Mouse (Mus musculus): Measurements from ENCODE around the gene Resp18.

The Resp18 gene

GRCm38 (mm10) chr1:75284911-75285310, 6.7 kb upstream of the Resp18 start:
- in situ Hi-C loops (cut with MboI; ENCODE audit: unreplicated experiment in 2 of 2): loop anchor here in 1 of 2 experiments (10.0 kb wide), 1 partner anchor 340 kb away; no protein-coding TSS in a partner anchor

GRCm38 (mm10) chr1:75283017-75283416, 4.8 kb upstream of the Resp18 start:
- in situ Hi-C loops (cut with MboI; ENCODE audit: unreplicated experiment in 2 of 2): loop anchor here in 1 of 2 experiments (10.0 kb wide), 1 partner anchor 338 kb away; no protein-coding TSS in a partner anchor

- in situ Hi-C loops (cut with MboI; ENCODE audit: unreplicated experiment in 2 of 2): no loop called here
Observed at GRCm38 (mm10) chr1:75277195-75278188, 723 bp downstream of the Resp18 start.

GRCm38 (mm10) chr1:75264091-75264880, 13.9 kb downstream of the Resp18 start, which contains the start of gene Ptprn:
Ptprn (minus strand) TSS chr1:75264502.
- in situ Hi-C loops (cut with MboI; ENCODE audit: unreplicated experiment in 2 of 2): no loop called here

- in situ Hi-C loops (cut with MboI; ENCODE audit: unreplicated experiment in 2 of 2): no loop called here
Observed at GRCm38 (mm10) chr1:75262969-75263951, 15.0 kb downstream of the Resp18 start.

DNA sequence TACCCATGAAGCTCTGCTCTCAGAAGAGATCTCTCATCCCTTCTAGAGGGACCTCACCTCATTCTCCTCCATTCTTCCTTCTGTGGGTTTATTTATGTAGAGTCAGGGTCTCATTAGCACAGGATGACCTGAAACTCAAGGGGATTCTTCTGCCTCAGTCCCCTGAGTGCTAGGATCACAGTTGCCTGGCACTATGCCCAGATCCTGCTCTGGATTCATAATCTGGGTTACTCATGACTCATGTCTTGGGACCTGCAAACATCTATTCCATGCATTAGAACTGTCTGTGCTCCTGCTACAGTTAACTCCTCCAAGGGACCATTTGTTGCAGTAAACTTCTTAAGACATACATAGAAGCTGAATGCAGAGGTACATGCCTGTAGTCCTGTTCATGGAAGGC, 16.9 kb downstream of the Resp18 start:
- in situ Hi-C loops (cut with MboI; ENCODE audit: unreplicated experiment in 2 of 2): no loop called here

DNA sequence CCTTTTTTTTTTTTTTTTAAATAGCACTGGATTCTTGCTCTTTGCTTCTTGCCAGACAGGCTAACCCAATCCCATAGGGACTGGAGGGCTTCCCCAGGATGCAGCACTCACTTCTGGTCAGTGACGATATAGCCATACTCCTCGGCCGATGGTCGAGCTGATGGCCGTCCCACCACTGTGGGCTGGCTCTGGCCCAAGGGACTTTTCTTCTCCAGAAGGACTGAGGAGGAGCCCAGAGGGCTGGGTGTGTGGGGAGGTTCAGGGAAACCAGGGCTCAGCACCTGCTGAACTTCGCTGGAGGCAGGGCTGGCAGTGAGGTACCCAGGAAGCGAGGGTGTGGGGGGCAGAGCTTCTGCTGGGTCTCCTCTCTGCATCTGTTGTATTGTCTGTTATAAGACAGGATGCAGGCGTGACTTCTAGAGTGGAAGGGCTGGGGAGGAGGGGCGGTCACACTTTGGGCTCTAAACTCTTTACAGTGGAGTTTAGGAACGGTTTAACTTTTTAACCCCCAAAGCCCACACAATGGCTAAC, 22.6 kb downstream of the Resp18 start:
- in situ Hi-C loops (cut with MboI; ENCODE audit: unreplicated experiment in 2 of 2): loop anchor here (10.0 kb wide), 2 partner anchors 59 to 209 kb away; partner anchors contain the start of gene Dnpep (in 1 of the 2)

- in situ Hi-C loops (cut with MboI; ENCODE audit: unreplicated experiment in 2 of 2): loop anchor here (5.0 to 10.0 kb wide), 4 partner anchors 60 to 210 kb away; partner anchors contain the start of genes Abcb6 (in 2 of the 2) and Dnpep (in 2 of the 2)
Observed at GRCm38 (mm10) chr1:75254625-75255013, 23.6 kb downstream of the Resp18 start.

DNA sequence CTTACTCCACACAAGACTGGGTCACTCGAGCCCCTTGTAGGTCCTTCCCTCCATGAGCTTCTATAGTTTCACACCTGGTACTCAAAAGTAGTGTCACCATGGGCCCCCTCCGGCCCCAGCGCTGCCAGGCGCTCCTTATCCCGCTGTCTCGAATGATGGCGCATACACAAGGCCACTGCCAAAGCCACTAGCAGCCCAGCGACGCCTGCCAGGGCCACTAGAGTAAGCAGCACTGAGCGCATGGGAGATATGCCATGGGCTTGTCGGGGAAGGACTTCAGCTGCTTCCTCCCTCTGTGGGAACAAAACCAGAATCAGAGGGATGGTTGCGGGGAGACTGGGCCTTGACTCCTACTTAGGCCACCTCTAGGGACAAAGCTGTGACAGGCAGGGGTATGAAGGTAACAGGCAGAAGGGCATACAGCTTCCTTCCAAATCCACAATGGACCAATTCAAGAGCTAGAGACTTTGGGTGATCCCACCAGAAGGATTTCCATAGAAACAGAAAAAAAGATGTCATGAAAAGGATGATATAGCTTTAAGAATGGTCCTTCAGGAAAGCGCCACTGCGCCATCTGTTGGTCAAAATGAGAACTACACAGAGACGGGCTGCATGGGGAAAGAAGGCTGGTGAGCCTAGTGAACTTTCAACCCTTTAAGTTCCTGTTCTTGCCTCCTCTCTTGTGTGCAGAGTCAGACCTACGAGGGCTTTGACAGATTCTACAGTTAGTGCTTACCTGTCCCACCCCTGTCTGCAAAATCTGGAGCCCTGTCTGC, 24.2 kb downstream of the Resp18 start:
- in situ Hi-C loops (cut with MboI; ENCODE audit: unreplicated experiment in 2 of 2): loop anchor here (5.0 to 10.0 kb wide), 4 partner anchors 61 to 211 kb away; partner anchors contain the start of genes Abcb6 (in 2 of the 2) and Dnpep (in 2 of the 2)

DNA sequence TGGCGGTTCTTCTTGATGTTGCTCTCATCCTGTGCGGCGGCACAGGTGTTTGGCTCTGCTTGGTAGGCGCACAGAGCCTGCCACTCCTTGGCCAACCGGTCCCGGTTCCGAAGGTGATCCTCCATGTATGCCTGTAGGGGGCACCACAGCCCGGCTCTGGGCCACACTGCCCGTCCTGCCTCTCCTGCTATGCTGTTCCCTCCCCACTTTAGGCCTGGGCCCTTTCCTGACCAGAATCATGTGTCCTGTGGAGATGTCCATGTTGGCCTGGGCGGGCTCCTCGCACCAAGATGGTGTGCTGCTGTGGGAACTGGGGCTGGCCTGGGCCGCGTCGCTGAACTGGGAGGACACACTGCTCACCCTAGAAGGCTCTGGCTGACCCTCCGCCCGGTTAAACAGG, 25.2 kb downstream of the Resp18 start:
- in situ Hi-C loops (cut with MboI; ENCODE audit: unreplicated experiment in 2 of 2): loop anchor here (5.0 to 10.0 kb wide), 4 partner anchors 62 to 212 kb away; partner anchors contain the start of genes Abcb6 (in 2 of the 2) and Dnpep (in 2 of the 2)

GRCm38 (mm10) chr1:75252308-75252707, 25.9 kb downstream of the Resp18 start:
- in situ Hi-C loops (cut with MboI; ENCODE audit: unreplicated experiment in 2 of 2): loop anchor here (5.0 to 10.0 kb wide), 4 partner anchors 62 to 212 kb away; partner anchors contain the start of genes Abcb6 (in 2 of the 2) and Dnpep (in 2 of the 2)

DNA sequence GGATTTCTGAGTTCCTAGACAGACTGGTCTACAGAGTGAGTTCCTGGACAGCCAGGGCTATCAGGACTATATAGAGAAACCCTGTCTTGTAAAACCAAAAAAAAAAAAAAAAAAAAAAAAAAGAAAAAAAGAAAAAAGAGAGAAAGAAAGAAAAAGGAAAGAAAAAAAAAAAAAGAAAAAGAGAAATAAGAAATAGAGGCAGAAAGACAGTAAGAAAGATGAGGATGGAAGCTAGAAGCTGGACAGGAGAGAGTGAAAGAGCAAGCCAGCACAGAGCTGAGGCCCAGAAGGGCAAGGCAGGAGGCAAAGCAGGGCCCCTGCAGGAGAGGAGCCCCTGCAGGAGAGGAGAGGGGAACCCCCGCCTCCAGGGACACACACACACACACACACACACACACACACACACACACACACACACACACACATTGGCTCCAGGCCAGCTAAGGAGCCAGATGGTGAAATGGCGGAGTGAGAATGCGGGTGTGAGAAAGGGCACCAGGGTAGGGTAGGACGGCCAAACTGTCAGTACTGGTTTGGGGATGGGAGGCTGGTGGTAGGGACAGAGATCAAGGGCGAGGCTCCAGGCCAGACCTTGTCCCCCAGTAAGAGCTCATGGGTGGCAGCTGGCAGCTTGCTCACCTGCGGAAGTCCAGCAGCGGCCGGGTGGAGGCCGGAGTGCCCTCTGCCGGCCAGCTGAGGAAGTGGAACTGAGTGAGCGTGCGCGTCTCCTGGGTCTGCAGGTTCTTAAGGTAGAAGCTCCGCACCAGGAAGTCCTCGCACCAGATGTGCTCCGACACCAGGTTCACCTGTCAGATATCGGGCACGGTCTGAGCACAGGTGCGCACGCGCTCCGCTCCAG, 26.9 kb downstream of the Resp18 start:
- in situ Hi-C loops (cut with MboI; ENCODE audit: unreplicated experiment in 2 of 2): loop anchor here (5.0 to 10.0 kb wide), 4 partner anchors 63 to 213 kb away; partner anchors contain the start of genes Abcb6 (in 2 of the 2) and Dnpep (in 2 of the 2)

DNA sequence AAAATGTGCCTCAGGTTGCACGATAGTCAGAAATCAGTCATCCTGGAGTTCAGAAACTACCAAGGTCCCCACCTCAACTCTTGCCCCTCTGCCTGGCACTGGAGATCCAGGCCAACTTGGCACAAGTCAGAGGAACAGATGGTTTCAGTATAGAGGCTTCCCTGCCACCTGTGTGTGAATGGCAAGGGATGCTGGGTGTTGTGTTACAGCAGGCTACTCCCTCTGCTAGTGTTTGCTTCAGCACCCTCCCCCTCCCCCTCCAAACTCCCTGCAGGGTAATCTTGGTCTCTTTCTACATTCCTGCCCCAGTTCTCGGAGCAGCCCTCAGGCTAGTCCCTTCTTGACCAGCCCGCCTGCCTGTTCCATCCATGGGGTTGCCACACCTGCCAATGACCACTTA, 27.7 kb downstream of the Resp18 start:
- in situ Hi-C loops (cut with MboI; ENCODE audit: unreplicated experiment in 2 of 2): loop anchor here (5.0 to 10.0 kb wide), 4 partner anchors 64 to 214 kb away; partner anchors contain the start of genes Abcb6 (in 2 of the 2) and Dnpep (in 2 of the 2)

GRCm38 (mm10) chr1:75248041-75248772, 30.0 kb downstream of the Resp18 start:
- in situ Hi-C loops (cut with MboI; ENCODE audit: unreplicated experiment in 2 of 2): loop anchor here in 1 of 2 experiments (25.0 kb wide), 1 partner anchor 461 kb away; the partner anchor contains the start of gene Wnt10a

DNA sequence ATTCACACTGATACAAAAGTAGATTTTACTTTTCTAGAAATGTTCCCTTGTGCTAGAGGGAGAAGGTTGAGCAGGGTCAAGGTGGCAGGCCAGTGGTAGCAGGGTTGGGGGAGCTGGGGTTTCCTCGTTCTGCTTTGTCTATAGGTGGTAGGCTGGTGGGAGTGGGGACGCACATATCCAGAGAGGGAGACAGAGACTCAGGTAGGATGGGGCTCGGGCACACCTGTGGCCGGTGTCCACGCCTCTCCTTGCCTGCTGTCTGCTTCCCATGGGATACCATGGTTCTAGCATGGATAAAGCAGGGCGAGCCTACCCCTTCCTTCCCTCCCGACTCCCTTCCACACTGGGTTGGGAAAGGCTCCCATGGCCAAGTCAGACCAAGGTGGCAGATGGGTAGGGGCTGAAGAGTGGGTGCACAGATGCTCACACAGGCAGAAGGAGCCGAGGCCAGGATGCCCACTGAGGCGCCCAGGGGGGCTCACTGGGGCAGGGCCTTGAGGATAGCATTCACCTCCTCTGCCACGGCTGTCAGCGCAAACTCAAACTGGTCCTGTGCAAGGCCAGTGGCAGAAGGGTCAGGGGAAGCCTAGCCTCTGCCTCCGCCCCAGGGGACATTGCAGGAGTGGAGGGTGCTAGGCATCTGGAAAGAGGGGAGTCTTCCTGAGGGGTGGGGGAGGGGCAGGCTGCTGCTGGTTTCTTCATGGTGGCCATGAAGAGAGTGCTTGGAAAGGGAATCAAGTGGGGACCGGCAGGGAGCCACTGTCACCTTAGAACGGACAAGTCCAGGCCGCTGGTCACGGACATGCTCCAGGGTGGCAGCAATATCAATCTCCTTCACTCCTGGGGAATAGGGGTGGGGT, 30.9 kb downstream of the Resp18 start:
- in situ Hi-C loops (cut with MboI; ENCODE audit: unreplicated experiment in 2 of 2): loop anchor here in 1 of 2 experiments (25.0 kb wide), 1 partner anchor 460 kb away; the partner anchor contains the start of gene Wnt10a

All from v-Abl transformed pro-B cells (cell line).